Mouse (Mus musculus) heart, postnatal 0 days (tissue): ENCODE results near the gene Kbtbd4. TPM values are rescaled to one million over a fixed set of nuclear protein-coding genes. Genes with fewer than 3 reads are reported as not detected.

ENCODE experiments used
- ATAC-seq: fragments of 200-750 bp; cut with Nextera tagmentation; 2 replicates; pipeline ENCODE4 v1.8.0; 2017; ENCODE audit warnings: low read depth, moderate number of reproducible peaks, moderate library complexity; ENCODE audit not compliant: insufficient read depth
- DNase-seq: peaks from one replicate; pipeline ENCODE4 v3.0.0-alpha.2; 2016; ENCODE audit warnings: low spot score
- H3K27ac ChIP-seq: fragments of 300-500 bp; sonication (generic); 2 replicates; pipeline ENCODE4 v1.5.1; 2014; ENCODE audit warnings: low read depth, mild to moderate bottlenecking
- H3K27me3 ChIP-seq: fragments of 300-500 bp; sonication (generic); 2 replicates; pipeline ENCODE4 v1.6.1; 2014; ENCODE audit warnings: low read length, mixed read lengths; ENCODE audit not compliant: control insufficient read depth, insufficient read depth
- H3K36me3 ChIP-seq: fragments of 300-500 bp; sonication (generic); replicated peaks from 2 replicates; pipeline ENCODE4 v1.6.1; 2014; ENCODE audit warnings: low read length, mixed read lengths; ENCODE audit not compliant: control insufficient read depth, insufficient read depth
- H3K4me1 ChIP-seq: fragments of 300-500 bp; sonication (generic); 2 replicates; pipeline ENCODE4 v1.6.1; 2014; ENCODE audit warnings: antibody characterized with exemption; ENCODE audit not compliant: control insufficient read depth, insufficient read depth
- H3K4me2 ChIP-seq: fragments of 300-500 bp; sonication (generic); 2 replicates; pipeline ENCODE4 v1.6.1; 2014; ENCODE audit warnings: low read depth, mild to moderate bottlenecking, low read length, moderate library complexity
- H3K4me3 ChIP-seq: fragments of 300-500 bp; sonication (generic); 2 replicates; pipeline ENCODE4 v1.5.1; 2014; ENCODE audit warnings: low read depth, low read length
- H3K9ac ChIP-seq: fragments of 300-500 bp; sonication (generic); replicated peaks from 2 replicates; pipeline ENCODE4 v1.6.1; 2014; ENCODE audit warnings: low read depth, low read length, mixed read lengths
- H3K9me3 ChIP-seq: fragments of 300-500 bp; sonication (generic); replicated peaks from 2 replicates; pipeline ENCODE4 v1.6.1; 2016; ENCODE audit warnings: low read length; ENCODE audit not compliant: control insufficient read depth
- CTCF ChIP-seq: IDR thresholded peaks from 2 replicates; pipeline ENCODE4 v1.5.1; 2016; ENCODE audit warnings: antibody characterized with exemption, control low read depth, low read depth
- EP300 ChIP-seq: IDR thresholded peaks from 2 replicates; pipeline ENCODE4 v1.6.1; 2016; ENCODE audit warnings: antibody characterized with exemption, low read depth
- WGBS: fragments of 180-500 bp; shearing (Covaris S2); extraction: QIAGEN DNeasy Blood & Tissue Kit; methylation state at CpG from one replicate; pipeline ENCODE4 v1.1.7; 2014; 5-methylcytosine and 5-hydroxymethylcytosine counted together
- polyA plus RNA-seq: library from polyadenylated mRNA; unstranded; fragments of >200 nt; fragmentation: Nextera tagmentation; extraction: Ambion mirVana; gene quantifications from 2 replicates; pipeline ENCODE4 v1.2.1, GENCODE M21; 2015
- total RNA-seq: library from RNA; depleted of rRNA; stranded (reverse); fragments of >200 nt; gene quantifications from 2 replicates; pipeline ENCODE4 v1.2.3, GENCODE M21; 2014; ENCODE audit warnings: low replicate concordance; rRNA removed

Gene Kbtbd4
- total and polyA plus RNA-seq, 2 experiments from 2014 or later: 17.8 to 19.5 TPM

DNA sequence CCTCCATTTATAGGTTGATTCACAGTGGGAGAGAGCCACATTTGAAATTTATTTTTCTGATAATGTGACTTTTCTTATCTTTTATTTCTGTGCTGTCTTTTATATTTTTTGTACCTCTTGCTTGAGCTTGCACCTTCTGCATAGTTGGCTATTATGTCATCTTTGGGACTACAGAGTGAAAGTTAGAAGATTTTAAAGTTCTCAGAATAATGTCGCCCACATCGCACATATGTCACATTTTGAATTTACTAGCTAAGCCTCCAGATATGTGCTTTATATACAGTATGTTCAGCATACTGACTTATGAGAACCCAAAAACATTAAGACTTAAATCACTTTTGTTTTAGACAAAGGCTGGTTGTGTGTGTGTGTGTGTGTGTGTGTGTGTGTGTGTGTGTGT lies 55.5 kb downstream of the Kbtbd4 start:
- no peak overlapping the region for H3K27ac ChIP-seq
- no peak overlapping the region for H3K4me2 ChIP-seq
- ATAC-seq (no peak), DNase-seq (no peak)
- no peak overlapping the region for H3K9ac ChIP-seq
- H3K9me3 ChIP-seq: no peaks in the 10 kb centered on the region
- 0 out of 2 replicates have a peak, but pooled peaks cover 17% of the 10 kb centered on the region for H3K4me1 ChIP-seq
- TF ChIP-seq CTCF (no peak), EP300 (no peak)
- H3K36me3 ChIP-seq: no peaks in the 10 kb centered on the region
- H3K4me3 ChIP-seq: no peak overlapping the region
- 95% methylated on average over 2 of the region's 2 CpGs for WGBS
- H3K27me3 ChIP-seq: no peaks in the 10 kb centered on the region

Other genes with a start within 250 kb of the Kbtbd4 start
- gene Nup160, start 227.5 kb upstream of the Kbtbd4 start, total RNA-seq: 13.4 and 13.6 TPM in 2 replicates
- 8.3 and 9.7 TPM in 2 replicates for gene Nup160, start 227.5 kb upstream of the Kbtbd4 start, polyA plus RNA-seq
- 20.9 and 39.0 TPM in 2 replicates for gene Fnbp4, start 159.4 kb upstream of the Kbtbd4 start, total RNA-seq
- gene Fnbp4, start 159.4 kb upstream of the Kbtbd4 start, polyA plus RNA-seq: 19.3 and 23.8 TPM in 2 replicates
- 1.4 and 4.8 TPM in 2 replicates for gene Agbl2, start 122.0 kb upstream of the Kbtbd4 start, total RNA-seq
- gene Agbl2, start 122.0 kb upstream of the Kbtbd4 start, polyA plus RNA-seq: 0.70 and 0.98 TPM in 2 replicates
- gene Mtch2, start 57.6 kb upstream of the Kbtbd4 start, total RNA-seq: 181 and 206 TPM in 2 replicates
- gene Mtch2, start 57.6 kb upstream of the Kbtbd4 start, polyA plus RNA-seq: 246 and 266 TPM in 2 replicates
- gene C1qtnf4, start 18.9 kb upstream of the Kbtbd4 start, total RNA-seq: 15.5 and 18.7 TPM in 2 replicates
- 23.7 and 28.1 TPM in 2 replicates for gene C1qtnf4, start 18.9 kb upstream of the Kbtbd4 start, polyA plus RNA-seq
- 556 and 596 TPM in 2 replicates for gene Ndufs3, start 87 bp downstream of the Kbtbd4 start, total RNA-seq
- 620 and 652 TPM in 2 replicates for gene Ndufs3, start 87 bp downstream of the Kbtbd4 start, polyA plus RNA-seq
- 85.6 and 113 TPM in 2 replicates for gene Celf1, start 35.6 kb downstream of the Kbtbd4 start, total RNA-seq
- gene Celf1, start 35.6 kb downstream of the Kbtbd4 start, polyA plus RNA-seq: 63.9 and 72.6 TPM in 2 replicates
- 50.0 and 62.0 TPM in 2 replicates for gene Rapsn, start 130.9 kb downstream of the Kbtbd4 start, total RNA-seq
- gene Rapsn, start 130.9 kb downstream of the Kbtbd4 start, polyA plus RNA-seq: 29.4 and 32.6 TPM in 2 replicates
- gene Psmc3, start 149.3 kb downstream of the Kbtbd4 start, total RNA-seq: 172 and 264 TPM in 2 replicates
- gene Psmc3, start 149.3 kb downstream of the Kbtbd4 start, polyA plus RNA-seq: 296 and 300 TPM in 2 replicates
- gene Slc39a13, start 165.7 kb downstream of the Kbtbd4 start, total RNA-seq: 67.0 and 105 TPM in 2 replicates
- 37.9 and 40.8 TPM in 2 replicates for gene Slc39a13, start 165.7 kb downstream of the Kbtbd4 start, polyA plus RNA-seq
- 2.5 and 21.3 TPM in 2 replicates for gene Spi1, start 177.7 kb downstream of the Kbtbd4 start, total RNA-seq
- gene Spi1, start 177.7 kb downstream of the Kbtbd4 start, polyA plus RNA-seq: 3.1 and 3.2 TPM in 2 replicates
- gene Mybpc3, start 213.4 kb downstream of the Kbtbd4 start, total RNA-seq: 2,256 and 2,313 TPM in 2 replicates
- 1,065 and 1,207 TPM in 2 replicates for gene Mybpc3, start 213.4 kb downstream of the Kbtbd4 start, polyA plus RNA-seq